Mouse (Mus musculus) cerebellum, adult (tissue): ENCODE measurements around the gene Pes1.

Experiments used
- ATAC-seq: cut with Nextera tagmentation; 2 replicates; pipeline ENCODE4 v1.9.2; 2017; ENCODE audit warnings: mild to moderate bottlenecking, moderate library complexity, mixed read lengths; ENCODE audit not compliant: insufficient number of reproducible peaks, low FRiP score, low TSS enrichment

Pes1 gene

DNA sequence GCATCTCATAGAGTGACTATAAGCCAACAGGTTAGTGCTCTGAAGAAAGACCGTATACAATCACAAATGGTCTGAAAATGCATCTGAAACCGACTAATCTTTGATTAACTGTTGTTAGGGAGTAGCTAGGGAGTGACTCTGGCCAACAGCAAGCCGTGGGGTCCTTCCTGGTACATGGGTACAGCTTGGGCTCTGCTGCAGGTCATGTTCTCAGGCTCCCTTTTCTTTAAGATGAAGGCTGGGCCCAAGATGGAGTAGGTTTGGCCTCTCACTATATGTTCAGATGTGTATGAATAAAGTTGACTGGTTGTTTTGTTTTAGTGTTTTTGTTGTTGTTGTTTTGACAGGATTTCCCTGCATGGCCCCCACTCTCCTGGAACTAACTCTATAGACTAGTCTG lies 2.0 kb upstream of the Pes1 start:
- ATAC-seq = no peak

DNA sequence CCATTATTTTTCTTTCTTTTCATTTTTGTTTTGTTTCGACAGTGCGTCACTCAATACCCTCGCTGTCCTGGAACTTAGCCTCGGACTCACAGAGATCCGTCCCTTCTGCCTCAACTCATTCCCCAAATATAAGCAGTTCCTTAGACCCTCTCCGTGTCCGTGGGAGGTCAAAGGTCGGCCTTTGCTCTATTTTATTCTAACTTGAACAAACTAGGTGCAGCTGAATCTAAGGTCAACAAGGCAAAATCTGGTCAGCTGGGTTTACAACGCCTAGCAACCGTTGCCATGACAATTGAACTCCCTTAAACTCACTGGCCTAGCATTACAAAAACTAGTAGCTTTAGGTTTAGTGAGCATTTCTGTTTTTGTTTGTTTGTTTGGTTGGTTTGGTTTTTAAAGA lies 620 bp upstream of the Pes1 start:
- no peak for ATAC-seq

DNA sequence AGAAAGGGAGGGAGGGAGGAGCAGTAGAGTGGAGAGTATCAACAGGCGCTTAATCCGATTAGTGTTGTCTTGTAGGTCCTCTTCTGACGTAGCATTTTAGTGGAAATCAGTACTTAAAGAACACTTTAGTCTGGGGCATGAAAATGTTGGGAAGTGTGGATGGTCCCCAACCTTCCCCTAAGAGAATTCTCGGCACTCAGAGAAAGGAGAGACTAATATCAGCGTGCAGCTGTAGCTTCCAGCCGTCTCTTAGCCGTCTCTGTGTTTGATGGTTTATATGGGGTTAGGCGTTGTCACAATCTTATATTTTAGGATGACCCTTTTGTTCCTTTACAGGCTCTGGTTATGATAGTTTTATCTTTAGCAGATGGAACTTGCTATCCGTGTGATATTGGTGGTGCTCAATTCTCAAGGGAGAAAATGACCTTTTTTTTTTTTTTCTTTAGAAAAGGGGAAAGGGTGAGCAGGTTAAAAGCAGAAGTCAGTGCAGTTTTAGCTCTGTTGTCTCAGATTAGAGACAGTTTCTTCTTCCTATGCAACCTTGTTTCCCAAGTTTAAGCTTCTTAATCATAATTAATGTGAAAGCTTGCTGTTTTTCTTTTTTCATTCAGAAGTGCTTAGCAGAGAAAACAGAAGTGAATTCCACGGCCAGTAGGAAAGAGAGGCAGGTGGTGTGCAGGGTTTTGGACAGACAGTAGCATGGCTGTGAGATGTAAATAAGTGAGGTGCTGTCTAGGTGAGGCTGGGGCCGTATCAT lies 819 bp downstream of the Pes1 start:
- no peak for ATAC-seq

DNA sequence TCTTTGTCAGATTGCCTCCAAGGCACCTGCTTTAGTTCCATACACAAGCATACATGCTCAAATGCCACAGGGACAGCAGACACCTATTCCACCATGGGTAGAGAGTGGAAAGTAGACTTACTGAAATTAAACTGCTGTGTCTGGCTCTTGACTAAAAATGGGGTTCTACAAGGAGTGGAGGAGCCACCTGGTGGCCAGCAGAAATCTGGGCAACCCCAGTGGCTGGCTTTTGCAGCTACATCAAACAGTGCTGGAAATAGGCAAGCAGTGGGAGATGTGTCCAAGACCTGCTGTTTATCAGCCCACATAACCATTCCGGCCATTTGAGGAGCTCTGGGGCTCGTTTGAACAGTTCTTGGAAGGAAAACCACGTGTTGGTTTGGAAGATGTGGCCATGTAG lies 6.1 kb downstream of the Pes1 start:
- no peak for ATAC-seq

DNA sequence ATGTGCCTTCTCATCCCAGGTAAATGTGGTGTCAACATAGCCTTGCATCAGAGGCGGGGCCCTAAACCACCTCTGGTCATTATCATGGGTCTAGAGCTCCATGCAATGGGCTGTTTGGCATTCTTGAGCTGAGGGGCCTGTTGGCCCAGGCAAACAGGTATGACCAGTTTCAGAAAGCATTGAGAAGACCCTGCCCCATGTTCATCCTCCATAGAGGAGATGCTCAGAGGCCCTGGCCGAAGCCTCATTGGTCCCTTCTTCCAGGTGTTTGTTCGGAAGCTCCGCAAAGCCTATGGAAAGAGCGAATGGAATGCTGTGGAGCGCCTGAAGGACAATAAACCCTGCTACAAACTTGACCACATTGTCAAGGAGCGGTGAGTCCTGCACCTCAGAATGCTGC lies 6.6 kb downstream of the Pes1 start:
- no peak for ATAC-seq

DNA sequence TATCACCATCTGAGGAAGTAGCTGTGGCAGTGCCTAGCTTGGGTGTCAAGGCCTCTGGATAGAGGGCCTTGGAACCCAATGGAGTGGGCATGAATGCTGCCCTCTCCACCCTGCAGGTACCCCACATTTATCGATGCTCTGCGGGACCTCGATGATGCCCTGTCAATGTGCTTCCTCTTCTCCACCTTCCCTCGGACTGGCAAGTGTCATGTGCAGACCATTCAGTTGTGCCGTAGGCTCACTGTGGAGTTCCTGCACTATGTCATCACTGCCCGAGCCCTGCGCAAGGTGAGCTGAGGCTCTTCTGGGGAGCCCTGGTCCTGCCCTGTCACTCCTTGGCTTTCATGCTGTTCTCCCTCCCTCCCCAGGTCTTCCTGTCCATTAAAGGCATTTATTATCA lies 9.3 kb downstream of the Pes1 start:
- no peak for ATAC-seq

DNA sequence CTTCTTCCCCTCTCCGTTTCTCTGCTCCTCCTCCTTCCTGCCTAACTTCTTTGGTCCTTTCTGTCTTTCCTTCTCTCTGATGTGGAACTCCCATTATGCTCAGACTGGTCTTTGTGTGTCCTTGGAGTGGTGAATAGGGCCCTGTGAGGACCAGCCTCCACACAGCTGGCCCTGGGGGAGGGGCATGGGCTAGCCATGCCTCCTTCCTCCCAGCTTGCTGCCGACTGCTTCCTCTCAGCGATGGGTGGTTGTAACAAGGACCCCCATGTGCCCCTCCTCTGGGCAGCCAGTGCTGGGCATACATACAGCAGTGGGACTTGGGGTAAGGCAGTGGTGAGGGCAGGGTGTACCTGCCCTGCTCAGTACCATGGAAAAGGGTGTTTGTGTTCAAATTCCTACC lies 10.5 kb downstream of the Pes1 start:
- ATAC-seq = no peak

DNA sequence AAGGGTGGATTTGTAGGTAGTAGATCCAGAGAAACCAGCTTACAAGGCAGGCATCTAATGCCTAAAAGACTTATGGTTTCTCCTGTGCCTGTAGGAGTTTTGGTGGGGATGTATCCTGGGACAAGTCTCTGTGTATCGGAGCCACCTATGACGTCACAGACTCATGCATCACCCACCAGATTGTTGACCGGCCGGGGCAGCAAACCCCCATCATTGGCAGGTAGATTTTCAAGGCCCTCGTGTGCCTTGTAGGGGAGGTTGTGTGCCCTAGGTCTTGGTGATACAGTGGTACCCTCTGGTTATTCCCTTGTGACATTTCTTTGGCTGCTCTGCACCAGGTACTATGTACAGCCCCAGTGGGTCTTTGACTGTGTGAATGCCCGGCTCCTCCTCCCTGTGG lies 12.9 kb downstream of the Pes1 start, which contains the start of gene 4930556J24Rik:
TSS of gene 4930556J24Rik (minus strand) at position 101 of the 400 bp plus-strand sequence.
- ATAC-seq = no peak

DNA sequence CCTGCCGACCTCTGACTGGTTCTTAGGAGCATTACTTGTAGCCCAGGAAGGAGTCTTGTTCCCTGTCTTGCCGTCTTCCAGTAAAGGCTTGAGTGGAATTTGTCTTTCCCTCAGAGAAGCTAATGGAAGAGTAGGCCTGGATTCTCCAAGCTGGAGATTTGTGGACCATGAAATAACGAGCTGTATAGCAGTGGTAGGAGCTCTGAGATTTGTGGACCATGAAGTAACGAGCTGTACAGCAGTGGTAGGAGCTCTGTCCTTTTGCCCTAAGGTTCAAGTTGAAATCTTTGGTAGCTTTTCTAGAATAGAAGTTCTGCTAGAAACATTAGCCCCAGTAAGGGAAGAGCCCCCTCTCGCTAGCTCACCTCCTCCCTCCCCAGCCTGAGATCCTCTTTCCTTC lies 14.6 kb downstream of the Pes1 start:
- no peak for ATAC-seq

DNA sequence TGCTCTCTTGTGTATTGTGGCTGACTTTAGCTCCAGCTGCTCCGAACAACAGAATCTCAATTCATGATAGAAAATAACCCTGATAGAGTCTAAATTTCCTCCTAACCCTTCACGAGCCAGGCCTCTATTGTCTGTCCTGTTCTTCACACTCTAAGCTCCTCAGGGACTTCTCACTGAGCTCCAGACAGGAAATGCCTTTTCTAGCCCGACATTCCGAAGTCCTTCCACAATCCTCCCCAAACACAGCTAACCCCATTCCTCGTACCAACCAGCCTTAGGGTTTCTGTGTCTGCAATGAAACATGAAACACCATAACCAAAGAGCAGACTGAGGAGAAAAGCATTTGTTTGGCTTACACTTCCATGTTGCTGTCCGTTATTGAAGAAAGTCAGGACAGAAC lies 17.8 kb downstream of the Pes1 start:
- ATAC-seq = no peak

DNA sequence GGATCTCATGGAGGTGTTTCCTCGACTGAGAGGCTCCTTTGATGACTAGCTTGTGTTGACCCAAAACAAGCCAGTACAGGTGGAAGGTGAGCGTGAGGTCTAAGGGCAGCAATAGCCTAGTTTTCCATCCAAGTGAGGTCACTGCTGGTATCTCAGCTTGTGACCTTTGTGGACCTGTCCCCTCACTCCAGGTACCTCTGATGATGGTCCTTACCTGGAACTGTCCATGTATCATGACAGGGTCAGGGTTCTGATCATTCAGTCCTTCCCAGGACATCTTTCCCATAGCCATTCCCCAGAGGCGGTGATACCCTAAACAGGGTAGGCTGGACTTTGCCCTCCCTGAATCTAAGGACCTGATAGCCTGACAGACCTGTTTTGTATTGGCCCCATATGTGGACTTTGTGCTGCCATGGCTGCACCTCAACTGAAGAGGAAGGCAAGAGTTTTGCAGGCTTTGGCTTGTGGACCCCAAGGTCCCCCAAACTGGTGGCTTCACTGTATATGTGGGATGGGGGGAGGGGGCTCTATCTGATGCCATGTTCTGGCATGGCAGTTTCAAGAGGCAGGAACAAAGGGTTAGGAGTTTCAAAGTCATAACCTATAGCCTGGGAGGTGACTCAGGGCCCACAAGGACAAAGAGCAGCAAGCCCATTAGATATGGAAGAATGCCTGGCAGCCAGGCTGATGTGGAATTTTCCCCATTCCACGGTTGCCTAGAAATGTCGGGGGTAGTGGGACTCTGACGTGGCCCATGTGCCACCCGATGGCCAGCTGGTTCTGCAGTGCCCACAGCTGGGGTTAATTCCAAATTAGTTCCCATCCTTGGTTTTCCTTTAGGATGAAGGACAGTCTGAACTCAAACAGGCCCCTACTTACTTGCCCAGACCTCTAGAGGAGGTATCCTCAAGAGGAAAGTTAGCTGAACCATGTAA lies 18.8 kb downstream of the Pes1 start:
- ATAC-seq = no peak

DNA sequence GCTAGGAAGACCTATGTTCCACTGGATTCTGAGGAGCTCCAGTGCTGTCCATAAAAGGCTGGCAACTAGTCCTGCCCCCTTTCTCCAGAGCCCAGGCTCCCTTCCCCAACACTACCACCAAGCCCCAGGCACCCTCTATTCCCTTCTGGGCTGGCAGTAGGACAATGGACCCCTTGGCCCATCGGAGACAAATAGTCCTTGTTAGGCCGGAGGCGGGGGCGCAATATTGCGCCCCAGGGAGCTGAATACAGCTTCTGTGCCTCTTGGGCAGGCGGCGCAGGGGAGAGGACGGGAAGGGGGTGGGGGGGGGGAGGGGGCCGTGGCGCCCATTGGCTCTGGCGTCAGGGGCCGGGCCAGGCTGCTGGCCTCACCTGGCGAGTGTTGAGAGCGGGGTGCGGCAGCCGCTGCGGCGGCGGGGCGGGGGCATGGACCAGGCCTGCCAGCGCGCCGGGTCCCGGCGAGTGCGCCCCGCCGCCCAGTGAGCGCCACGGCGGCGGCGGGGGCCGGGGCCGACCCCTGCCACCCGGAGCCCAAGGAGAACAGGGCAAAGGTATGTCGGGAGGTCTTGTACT lies 19.6 kb downstream of the Pes1 start, which contains the start of gene Gal3st1:
TSS of gene Gal3st1 (plus strand) at position 346 of the 572 bp plus-strand sequence.
- no peak for ATAC-seq

DNA sequence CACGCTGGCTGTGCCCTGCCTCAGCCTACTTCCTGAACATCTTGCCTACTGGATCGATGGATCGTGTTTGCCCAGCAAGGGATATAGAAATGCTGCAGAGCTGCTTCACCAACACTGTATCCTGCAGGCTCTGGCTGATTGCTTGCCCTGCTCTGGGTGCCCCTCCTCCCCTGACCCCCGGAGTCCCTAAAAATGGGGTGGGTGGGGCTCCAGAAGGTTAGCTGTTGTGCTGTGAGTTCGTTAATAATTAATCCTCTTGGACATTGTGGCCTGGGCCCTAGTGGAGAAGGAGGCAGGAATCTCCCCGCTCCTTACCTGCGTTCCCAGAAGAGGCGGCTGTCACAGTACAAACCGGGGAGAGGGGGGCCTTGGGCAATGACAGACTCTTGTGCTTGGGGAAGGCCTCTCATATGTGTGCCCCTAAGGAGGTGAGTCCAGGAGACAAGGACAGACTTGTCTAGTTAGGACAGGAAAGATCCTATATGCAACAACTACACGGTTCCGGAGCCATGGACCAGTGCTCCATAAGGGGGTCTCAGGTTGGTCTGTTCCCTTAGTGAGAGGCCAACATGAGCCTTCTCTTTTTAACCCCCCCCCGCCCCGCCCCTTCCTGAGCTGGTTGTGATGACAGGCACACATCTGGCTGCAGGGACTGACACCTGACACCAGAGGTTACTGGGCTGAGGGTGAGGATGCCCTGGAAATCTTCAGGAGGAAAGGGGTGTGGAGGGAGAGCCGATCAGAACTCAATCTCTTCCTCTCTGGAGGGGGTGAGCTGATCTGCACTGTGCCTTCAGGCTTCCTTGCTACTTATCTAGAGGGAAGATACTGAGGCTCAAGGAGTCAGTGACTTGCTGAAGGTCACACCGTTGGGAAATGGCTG lies 20.3 kb downstream of the Pes1 start:
- ATAC-seq = no peak

DNA sequence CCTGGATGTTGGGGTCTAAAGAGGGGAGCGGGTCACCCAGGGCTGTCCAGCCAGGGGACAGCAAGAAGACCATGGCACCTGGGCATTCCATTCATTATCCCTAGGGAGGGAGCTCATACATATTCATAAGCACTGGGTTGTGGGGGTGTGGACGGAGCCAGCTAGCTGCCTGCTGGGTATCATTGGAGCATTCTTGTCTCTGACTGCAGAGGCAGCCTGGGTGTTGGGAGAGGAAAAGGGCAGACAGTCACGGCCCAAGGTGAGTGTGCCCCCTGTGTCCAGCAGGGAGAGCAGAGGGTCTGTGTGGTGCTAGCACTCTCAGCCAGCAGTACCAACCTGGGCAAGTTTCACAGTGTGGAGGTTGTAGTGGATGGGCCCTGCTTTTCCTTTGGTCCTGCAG lies 26.0 kb downstream of the Pes1 start:
- ATAC-seq = no peak

DNA sequence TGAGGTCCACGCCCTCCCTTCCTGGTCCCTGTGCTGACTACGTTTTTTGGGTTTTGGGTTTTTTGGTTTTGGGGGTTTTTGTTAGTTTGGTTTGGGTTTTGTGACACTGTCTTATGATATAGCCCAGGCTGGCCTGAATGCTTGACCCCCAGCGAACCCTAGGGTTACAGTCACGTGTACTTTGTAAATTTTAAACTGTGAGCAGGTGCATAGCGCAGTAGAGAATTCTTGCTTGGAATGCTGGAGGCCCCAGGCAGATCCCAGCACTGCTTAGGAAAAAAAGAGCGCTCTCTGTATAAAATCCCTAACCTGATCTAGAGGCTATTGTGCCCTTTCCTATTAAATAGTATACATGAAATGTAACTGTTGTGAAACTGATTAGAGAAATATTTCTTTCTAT lies 29.4 kb downstream of the Pes1 start:
- ATAC-seq = no peak

DNA sequence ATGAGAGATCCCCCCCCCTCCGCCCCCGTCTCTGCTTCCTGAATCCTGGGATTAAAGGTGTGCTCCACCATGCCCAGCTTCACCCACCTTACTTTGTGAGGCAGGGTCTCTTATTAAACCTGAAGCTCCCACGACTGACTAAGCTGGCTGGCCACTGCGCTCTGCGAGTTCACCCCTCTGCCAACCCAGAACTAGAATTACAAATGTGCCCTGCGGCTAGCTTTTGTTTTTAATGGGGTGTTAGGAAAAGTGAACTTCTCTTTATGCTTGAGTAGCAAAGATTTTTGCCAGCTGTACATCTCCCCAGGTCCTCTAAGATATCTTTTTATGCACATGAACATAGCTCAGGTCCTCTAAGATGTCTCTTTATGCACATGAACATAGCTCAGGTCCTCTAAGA lies 30.1 kb downstream of the Pes1 start:
- no peak for ATAC-seq

DNA sequence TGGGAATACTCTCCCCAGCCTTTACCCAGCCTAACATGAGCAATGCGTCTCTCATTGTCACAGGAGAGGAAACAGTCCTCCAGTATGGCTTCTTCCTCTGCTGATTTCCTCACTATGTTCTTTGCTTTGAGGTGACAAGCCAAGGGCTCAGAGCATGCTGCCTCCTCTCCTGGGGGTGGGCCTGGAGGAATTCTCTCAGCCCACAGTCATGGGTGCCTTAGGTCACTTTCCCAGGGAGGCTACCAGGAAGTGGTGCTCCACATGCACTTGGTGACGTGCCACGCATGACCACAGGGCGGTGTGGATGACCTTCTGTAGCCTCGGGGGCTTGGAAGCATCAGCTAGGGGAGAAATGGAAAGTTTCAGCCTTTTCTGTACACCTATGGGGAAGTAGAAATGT lies 31.7 kb downstream of the Pes1 start:
- no peak for ATAC-seq

DNA sequence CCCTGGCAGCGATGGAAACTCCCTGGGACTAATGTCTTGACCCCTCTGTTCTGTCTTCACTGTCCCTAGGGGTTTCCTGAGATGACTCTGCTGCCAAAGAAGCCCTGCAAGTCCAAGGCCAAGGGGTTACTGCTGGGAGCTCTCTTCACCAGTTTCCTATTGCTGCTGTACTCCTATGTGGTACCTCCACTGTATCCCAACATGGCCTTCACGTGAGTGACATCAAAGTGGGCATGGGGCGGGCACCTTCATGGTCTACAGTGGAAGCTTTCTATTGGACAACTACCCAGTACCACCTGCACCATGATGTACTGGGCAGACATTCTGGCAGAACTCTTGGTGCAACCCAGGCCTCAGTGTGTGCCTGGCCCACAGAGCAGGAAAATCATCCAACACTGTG lies 33.1 kb downstream of the Pes1 start:
- no peak for ATAC-seq

DNA sequence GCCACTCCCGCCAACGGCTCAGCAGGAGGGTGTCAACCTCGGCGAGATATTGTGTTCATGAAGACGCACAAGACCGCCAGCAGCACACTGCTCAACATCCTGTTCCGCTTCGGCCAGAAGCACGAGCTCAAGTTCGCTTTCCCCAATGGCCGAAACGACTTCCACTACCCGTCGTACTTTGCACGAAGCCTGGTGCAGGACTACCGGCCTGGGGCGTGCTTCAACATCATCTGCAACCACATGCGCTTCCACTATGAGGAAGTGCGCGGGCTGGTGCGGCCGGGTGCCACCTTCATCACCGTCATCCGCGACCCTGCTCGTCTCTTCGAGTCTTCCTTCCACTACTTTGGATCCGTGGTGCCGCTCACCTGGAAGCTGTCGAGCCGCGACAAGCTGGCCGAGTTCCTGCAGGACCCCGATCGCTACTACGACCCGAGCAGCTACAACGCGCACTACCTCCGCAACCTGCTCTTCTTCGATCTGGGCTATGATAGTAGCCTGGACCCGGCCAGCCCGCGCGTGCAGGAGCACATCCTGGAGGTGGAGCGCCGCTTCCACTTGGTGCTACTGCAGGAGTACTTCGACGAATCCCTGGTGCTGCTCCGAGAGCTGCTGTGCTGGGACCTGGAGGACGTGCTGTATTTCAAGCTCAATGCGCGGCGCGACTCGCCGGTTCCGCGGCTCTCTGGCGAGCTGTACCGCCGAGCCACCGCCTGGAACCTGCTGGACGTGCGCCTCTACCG lies 34.4 kb downstream of the Pes1 start:
- no peak for ATAC-seq

DNA sequence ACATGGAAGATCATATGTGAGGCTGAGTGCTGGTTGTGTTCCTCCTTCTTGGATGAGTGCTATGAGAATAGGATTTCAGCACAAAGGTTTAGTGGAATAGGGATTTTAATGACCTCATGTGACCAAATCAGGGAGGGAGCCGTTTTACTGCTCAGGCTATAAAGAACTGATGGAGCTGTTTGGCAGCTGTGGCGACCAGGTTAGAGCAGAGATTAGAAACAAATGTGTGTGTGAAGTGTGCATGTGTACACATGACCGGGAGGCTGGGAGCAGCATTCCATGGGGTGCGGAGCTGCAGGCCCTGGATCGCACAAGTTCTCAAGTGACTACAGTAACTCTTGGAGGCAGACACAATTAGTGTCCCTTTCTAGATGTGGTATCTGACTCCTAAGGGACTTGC lies 35.8 kb downstream of the Pes1 start:
- ATAC-seq = no peak
